Mouse (Mus musculus): Measurements from ENCODE around the gene Gpsm1. TPM values are rescaled to one million over a fixed set of nuclear protein-coding genes. Genes with fewer than 3 reads are reported as not detected.
A peak's percentile ranks its signal among the peaks of the same experiment; 100 is the strongest.

The Gpsm1 gene
- total RNA-seq, 4 experiments from 2014 or later = 58.9 to 66.8 (median 60.5) TPM

DNA sequence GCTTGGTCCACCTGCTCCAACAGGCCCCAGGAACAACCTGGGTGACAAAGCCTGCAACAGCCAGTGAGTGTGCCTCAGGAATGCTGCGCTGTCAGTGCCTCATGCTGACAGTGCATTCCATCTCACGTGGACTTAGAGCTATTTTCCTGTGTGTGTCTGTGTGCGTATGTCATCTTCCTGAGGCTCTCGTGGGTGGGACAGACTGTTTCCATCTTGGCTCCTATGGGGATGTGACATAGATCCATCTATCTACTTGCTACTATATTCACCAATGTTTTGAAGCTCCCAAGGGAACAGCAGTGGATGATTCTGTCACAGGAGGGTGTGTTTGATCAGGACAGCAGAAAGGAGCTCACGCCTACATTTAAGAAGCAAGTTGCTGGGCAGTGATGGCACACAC is 3.4 kb upstream of the Gpsm1 start:
- peak in 1 of 2 experiments; percentile 30 for DNase-seq (ENCODE audit: low spot score in 2 of 2)

DNA sequence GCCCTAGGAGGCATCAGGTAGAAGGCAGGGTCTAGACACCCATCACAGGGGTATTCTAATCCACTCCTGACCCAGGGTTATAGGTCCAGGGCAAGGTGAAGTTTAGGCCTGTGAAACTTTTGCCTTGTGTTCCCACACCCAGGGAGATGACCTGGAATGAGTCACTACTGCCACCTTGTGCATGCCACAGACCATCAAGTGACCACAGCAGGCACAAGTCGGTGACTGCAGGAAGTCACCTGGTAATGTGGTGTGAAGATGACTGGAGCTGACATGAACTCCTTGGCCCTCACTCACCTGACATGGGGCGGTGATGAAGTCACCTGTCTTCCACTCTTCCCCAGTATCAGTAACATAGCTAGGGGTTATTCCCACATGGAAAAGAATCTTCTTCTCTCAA is 2.5 kb upstream of the Gpsm1 start:
- no peak for DNase-seq (ENCODE audit: low spot score in 2 of 2)

DNA sequence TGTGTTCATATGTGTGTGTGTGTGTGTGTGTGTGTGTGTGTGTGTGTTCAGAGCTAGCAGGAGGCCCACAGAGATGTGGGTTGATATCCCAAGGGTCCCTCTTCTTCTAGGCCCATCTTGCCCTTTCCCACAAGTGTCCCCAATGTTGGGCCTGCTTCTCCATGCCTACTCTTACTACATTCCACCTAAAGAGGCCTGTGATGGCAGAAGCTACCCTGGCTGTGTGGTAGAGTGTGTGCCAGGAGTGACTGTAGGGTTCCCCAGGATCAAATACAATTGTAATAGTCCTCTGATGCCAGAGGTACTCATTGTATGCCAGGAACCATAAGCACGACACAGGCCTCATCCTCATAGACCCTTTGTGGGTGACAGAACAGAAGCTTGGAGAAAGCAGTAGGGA is 1.9 kb upstream of the Gpsm1 start:
- no peak for DNase-seq (ENCODE audit: low spot score in 2 of 2)

DNA sequence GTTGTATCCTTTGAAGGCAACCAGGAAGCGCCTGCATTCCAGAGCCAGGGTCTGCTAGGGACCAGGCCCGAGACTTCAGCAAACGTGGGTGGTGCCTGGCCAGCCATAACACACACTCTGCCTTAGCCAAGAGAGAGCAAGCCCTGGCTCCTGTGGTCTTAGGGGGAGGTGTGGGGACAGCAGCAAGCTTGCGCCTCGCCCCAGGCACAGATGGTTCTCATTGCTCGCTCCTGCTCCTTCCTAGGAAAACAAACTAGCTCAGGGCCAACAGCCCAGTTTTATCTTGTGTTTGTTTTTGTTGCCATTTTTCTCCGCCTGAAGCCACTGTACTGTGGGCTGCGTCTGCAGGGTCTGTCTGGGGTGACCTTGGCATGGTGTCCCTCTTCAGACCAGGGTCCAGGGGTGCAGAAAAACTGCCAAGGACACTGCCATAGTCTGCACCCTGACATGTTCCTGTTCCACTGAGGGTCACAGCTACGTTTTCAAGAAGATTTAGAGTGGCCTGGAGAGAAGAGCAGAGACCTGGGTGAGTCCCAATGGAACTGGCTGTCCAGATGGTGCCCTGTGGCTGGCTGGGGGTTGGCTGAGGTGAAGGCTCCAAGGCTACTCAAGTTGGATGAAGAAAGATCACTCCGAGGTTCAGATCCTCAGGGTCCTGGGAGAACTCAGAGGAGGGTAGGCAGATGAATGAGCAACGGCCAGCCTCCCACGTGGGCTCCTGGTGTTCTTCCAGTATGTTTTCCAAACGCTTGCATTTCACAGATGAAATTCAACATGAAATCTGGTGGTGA is 839 bp upstream of the Gpsm1 start:
- DNase-seq (ENCODE audit: low spot score in 2 of 2) = peak in 1 of 2 experiments; percentile 39

DNA sequence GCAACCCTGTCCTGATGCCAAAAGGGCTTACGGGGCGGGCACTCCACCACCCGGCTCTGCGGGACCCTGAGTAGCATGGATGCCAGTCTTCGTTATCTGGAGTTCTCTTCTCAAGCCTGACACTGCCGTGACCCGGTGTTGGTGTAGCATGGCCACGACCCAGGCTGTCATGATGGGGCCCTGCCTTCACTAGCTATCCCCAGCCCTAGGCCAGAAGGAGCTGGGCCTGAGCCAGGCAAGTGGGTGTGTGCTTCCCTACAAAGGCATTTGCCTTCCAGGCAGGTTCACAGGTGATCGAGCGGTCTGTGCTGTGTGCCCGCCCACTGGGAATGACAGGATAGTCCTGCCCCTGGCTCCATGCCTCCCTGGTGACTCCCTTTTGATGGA is 603 bp downstream of the Gpsm1 start:
- DNase-seq (ENCODE audit: low spot score in 2 of 2) = peak in 1 of 2 experiments; percentile 48

DNA sequence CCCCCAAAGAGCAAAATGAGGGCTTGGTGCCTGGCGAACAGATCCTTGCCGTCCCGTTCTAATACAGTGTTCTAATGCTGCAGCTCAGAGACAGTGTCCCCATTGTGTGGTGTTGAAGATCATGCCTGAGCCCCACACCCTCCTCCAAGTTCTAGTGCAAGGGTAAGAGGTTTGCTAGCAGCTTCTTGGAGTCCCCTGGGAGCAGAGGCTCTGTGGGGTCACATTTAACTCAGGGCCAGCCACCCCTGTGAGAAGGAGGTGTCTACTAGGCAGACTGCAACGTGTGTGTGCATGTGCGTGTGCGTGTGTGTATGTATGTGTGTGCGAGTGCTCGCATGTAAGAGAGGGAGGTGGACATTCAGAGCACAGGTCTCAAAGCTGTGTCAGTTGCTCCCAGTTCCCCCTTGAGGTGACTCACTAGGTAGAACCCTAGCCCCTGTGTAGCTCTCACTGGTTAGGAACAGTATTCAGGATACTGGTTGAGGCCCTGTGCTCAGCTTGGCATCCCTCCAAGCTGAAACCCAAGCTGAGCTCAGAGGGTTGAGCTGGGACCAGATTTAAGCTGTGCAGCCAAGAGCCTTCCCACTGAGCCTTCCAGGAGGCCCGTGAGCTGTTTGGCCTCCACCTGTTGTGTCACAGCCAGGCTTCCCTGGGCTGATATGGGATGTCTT is 1.4 kb downstream of the Gpsm1 start:
- peak in 1 of 2 experiments; percentile 32 for DNase-seq (ENCODE audit: low spot score in 2 of 2)

DNA sequence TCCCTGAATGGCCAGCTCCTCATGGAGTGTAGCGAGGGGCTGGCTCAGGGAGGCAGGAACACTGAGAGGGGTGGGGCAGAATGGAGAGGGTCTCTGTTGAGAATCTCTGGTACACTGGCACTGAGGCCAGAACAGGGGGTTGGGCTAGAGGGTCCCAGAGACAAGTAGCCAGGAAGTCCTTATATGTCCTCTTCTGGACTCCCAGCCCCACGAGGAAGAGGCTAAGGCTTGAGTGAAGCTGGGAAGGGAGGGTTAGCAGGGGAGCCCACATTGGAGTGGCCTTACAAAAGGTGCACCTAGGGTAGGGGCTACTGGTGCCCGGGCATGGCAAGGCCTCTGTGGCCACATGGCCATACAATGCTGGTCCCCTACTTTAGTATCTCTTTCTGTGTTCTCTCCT is 2.1 kb downstream of the Gpsm1 start:
- no peak for DNase-seq (ENCODE audit: low spot score in 2 of 2)

- no peak for DNase-seq (ENCODE audit: low spot score in 2 of 2)
Observed at GRCm38 (mm10) chr2:26317991-26318672, 2.8 kb downstream of the Gpsm1 start.

DNA sequence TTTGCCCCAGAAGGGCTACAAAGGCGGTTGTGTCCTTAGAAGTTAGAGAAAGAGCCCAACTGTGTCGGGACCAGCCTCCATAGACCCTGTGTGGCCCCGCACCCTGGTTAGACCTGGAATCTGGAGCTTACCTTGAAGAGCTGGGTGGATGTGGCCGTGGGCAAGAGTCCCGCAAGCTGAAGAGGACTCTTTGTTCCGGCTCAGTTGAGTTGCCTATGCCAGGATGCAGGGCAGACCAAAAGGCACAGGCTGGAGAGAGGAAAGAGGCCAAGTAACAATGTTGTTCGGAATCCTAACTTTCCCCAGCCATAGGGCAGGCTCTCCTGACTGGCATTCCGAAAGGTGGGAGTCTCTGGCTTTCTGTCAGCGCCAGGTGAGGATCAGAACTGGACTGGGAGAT is 3.8 kb downstream of the Gpsm1 start:
- no peak for DNase-seq (ENCODE audit: low spot score in 2 of 2)

DNA sequence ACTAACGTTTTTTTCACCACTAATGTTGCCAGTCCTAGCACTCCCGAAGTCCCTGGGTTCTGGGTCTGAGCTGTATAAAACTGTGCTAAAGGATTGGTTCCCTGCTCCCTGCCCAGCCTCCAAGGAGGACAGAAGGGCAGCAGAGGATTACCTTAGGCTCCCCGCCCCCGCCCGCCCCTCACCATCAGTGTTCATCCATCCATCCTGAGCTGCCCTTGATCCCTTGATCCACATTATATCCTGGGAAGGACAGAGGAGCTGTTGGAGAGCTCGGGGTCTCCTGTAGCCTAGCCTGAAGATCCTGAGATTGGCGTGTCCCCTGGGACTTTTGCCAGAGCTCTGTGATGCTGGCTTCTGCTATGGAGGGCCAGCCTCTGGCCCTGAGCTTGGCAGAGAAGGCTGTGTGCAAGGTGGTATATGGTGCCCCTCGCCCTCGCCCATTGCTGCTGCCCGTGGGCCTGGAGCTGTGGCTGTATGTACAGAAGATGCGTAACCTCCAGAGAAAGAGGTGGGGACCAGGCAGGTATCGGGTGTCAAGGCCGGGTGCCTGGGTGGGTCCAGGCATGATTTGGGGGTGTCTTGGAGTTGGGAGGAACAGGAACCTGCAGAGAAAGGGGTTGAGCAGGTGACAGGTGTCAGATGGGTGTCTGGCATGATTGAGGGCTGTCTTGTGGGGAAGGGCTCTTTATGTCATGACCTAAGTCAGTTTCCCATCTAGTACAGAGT is 4.4 kb downstream of the Gpsm1 start:
- no peak for DNase-seq (ENCODE audit: low spot score in 2 of 2)

GRCm38 (mm10) chr2:26320245-26321185 is 5.2 kb downstream of the Gpsm1 start:
- no peak for DNase-seq (ENCODE audit: low spot score in 2 of 2)

GRCm38 (mm10) chr2:26323589-26324325 is 8.4 kb downstream of the Gpsm1 start:
- DNase-seq (ENCODE audit: low spot score in 2 of 2) = no peak

GRCm38 (mm10) chr2:26324917-26325316 is 9.6 kb downstream of the Gpsm1 start:
- DNase-seq (ENCODE audit: low spot score in 2 of 2) = no peak

- no peak for DNase-seq (ENCODE audit: low spot score in 2 of 2)
Observed at GRCm38 (mm10) chr2:26325386-26326181, 10.3 kb downstream of the Gpsm1 start.

- DNase-seq (ENCODE audit: low spot score in 2 of 2) = no peak
Observed at GRCm38 (mm10) chr2:26327852-26328251, 12.5 kb downstream of the Gpsm1 start.

- peak in 1 of 2 experiments; percentile 67 for DNase-seq (ENCODE audit: low spot score in 2 of 2)
Observed at GRCm38 (mm10) chr2:26329402-26329801, 14.1 kb downstream of the Gpsm1 start.

DNA sequence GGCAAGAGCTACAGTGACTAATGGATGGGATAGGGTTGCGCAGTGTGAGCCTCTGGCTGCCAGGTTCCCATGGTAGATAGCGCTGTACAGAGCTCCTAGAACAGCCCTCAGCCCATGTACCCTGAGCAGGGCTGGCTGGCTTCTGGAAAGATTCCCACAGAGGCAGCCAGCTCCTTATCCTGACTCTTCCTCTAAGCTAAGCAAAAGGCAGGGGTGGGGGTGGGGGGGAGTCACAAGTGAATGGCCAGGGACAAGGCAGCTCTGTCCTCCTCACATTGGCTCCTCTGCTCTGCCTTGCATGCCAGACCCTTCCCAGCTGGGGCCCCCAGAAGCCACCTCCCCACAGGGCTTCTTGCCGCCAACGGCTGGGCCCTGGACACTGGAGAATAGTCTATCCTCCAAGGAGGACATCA is 14.7 kb downstream of the Gpsm1 start:
- DNase-seq (ENCODE audit: low spot score in 2 of 2) = no peak

- no peak for DNase-seq (ENCODE audit: low spot score in 2 of 2)
Observed at GRCm38 (mm10) chr2:26330702-26331101, 15.4 kb downstream of the Gpsm1 start.

Data from left cerebral cortex, adult 8-10 months (tissue).